Mouse (Mus musculus) neural tube, embryonic 14.5 days (tissue): Measurements from ENCODE around the gene Il1rl1. TPM values are rescaled to one million over a fixed set of nuclear protein-coding genes. Genes with fewer than 3 reads are reported as not detected.

Source experiments
- ATAC-seq: fragments of 200-750 bp; cut with Nextera tagmentation; 2 replicates; pipeline ENCODE4 v1.8.0; 2017; ENCODE audit warnings: low read depth, mild to moderate bottlenecking, moderate TSS enrichment, moderate library complexity
- H3K27ac ChIP-seq: fragments of 300-500 bp; sonication (generic); 2 replicates; pipeline ENCODE4 v1.5.1; 2014; ENCODE audit warnings: low read depth, mild to moderate bottlenecking, control low read depth, low read length, moderate library complexity, mixed read lengths
- H3K27me3 ChIP-seq: fragments of 300-500 bp; sonication (generic); 2 replicates; pipeline ENCODE4 v1.6.1; 2014; ENCODE audit warnings: low read length; ENCODE audit not compliant: control insufficient read depth, insufficient read depth
- H3K36me3 ChIP-seq: fragments of 300-500 bp; sonication (generic); 2 replicates; pipeline ENCODE4 v1.6.1; 2014; ENCODE audit warnings: low read length, mixed read lengths; ENCODE audit not compliant: control insufficient read depth, insufficient read depth
- H3K4me1 ChIP-seq: fragments of 300-500 bp; sonication (generic); 2 replicates; pipeline ENCODE4 v1.6.1; 2014; ENCODE audit warnings: low read length; ENCODE audit not compliant: control insufficient read depth, insufficient read depth
- H3K4me2 ChIP-seq: fragments of 300-500 bp; sonication (generic); 2 replicates; pipeline ENCODE4 v1.6.1; 2014; ENCODE audit warnings: mild to moderate bottlenecking, low read depth, low read length, control low read depth
- H3K4me3 ChIP-seq: fragments of 300-500 bp; sonication (generic); 2 replicates; pipeline ENCODE4 v1.5.1; 2014; ENCODE audit warnings: low read depth, low read length, control low read depth, mixed read lengths
- H3K9ac ChIP-seq: fragments of 300-500 bp; sonication (generic); replicated peaks from 2 replicates; pipeline ENCODE4 v1.6.1; 2014; ENCODE audit warnings: low read depth, mild to moderate bottlenecking, control low read depth, low read length, mixed read lengths
- H3K9me3 ChIP-seq: fragments of 300-500 bp; sonication (generic); 2 replicates; pipeline ENCODE4 v1.6.1; 2016; ENCODE audit warnings: low read length; ENCODE audit not compliant: control insufficient read depth
- WGBS: fragments of 180-500 bp; shearing (Covaris S2); extraction: QIAGEN DNeasy Blood & Tissue Kit; methylation state at CpG from one replicate; pipeline ENCODE4 v1.1.7; 2014; 5-methylcytosine and 5-hydroxymethylcytosine counted together
- polyA plus RNA-seq: library from polyadenylated mRNA; unstranded; fragments of >200 nt; fragmentation: Nextera tagmentation; extraction: Ambion mirVana; gene quantifications from 2 replicates; pipeline ENCODE4 v1.2.1, GENCODE M21; 2014

Il1rl1 gene
- polyA plus RNA-seq, 1 experiment from 2014 or later, result not detected

GRCm38 (mm10) chr1:40427901-40428300 is 1.5 kb upstream of the Il1rl1 start:
- Histone ChIP-seq H3K9me3 (no peaks in the 10 kb centered on the region), H3K9ac (no peak overlapping the region), H3K36me3 (no peaks in the 10 kb centered on the region), H3K4me2 (no peak overlapping the region), H3K27me3 (no peaks in the 10 kb centered on the region), H3K4me1 (no peaks in the 10 kb centered on the region), H3K4me3 (no peak overlapping the region), H3K27ac (no peak overlapping the region)
- ATAC-seq, result no peak
- 84% methylated on average over 1 of the region's 1 CpGs for WGBS

DNA sequence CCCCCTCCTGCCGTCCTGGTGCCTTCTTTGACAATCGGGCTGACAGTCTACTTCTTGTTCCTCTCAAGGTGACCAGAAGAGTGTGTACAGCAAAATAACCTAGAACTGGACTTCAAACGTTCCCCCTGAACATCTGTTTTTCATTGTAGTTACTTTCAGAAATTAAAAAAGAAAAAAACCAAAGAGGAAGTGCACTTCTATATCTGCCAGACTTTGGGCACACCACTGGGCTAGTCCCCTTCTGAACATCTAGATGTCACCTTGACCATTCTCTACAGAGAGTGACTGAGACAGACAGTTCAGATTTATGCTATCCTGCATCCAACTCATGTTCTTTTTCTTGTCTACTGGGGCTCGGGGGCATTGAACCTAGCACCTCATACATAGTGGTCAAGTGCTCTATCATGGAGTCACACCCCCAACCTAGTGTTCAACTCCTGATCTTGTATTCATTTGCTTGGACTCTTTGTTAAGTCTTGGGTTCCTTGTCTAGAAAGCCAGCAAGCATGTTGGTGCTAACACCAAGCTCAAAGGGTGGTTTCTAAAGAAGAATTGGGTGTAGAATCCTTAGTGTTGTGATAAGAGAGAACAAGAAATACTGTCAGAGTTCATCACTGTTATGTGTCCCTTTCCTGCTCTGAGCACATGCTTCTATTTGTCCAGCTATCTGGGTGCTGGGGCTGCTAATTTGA is 919 bp downstream of the Il1rl1 start:
- no peak for ATAC-seq
- Histone ChIP-seq H3K4me2 (no peak overlapping the region), H3K27me3 (no peaks in the 10 kb centered on the region), H3K9ac (no peak overlapping the region), H3K9me3 (no peaks in the 10 kb centered on the region), H3K36me3 (no peaks in the 10 kb centered on the region), H3K4me3 (no peak overlapping the region), H3K27ac (no peak overlapping the region), H3K4me1 (no peaks in the 10 kb centered on the region)
- WGBS, result 86% methylated on average over 4 of the region's 4 CpGs

DNA sequence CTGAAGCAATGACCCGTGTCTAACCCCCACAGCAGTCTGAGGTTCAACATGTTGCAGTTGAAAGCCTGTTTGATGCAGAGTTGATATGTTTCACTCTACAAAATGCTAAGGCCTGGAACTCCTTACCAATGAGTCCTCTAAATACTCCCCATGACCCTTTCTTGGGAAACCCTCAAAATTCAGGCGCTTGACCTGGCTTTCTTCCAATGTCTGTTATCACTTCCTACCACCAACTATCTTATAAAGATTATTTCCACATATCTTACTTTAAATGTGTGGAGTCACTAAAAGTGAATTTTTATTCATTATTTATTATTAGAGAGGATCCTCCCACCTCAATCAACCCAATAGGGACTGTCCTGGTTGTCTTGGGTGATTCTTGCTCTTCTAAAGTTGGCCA is 2.8 kb downstream of the Il1rl1 start:
- Histone ChIP-seq H3K27ac (no peak overlapping the region), H3K9ac (no peak overlapping the region), H3K4me1 (no peaks in the 10 kb centered on the region)

GRCm38 (mm10) chr1:40435936-40436335 is 6.6 kb downstream of the Il1rl1 start:
- Histone ChIP-seq H3K9ac (no peak overlapping the region), H3K36me3 (no peaks in the 10 kb centered on the region), H3K4me2 (no peak overlapping the region), H3K9me3 (no peaks in the 10 kb centered on the region), H3K4me3 (no peak overlapping the region), H3K27ac (no peak overlapping the region), H3K27me3 (no peaks in the 10 kb centered on the region), H3K4me1 (no peaks in the 10 kb centered on the region)
- 80% methylated on average over 3 of the region's 3 CpGs for WGBS
- no peak for ATAC-seq

More for the DNA sequence above, 2.8 kb downstream of the Il1rl1 start:
- H3K36me3 ChIP-seq, result no peaks in the 10 kb centered on the region
- ATAC-seq, result no peak
- no peaks in the 10 kb centered on the region for H3K9me3 ChIP-seq
- no peaks in the 10 kb centered on the region for H3K27me3 ChIP-seq
- no peak overlapping the region for H3K4me3 ChIP-seq
- H3K4me2 ChIP-seq, result no peak overlapping the region
- WGBS, result 89% methylated on average over 2 of the region's 2 CpGs

DNA sequence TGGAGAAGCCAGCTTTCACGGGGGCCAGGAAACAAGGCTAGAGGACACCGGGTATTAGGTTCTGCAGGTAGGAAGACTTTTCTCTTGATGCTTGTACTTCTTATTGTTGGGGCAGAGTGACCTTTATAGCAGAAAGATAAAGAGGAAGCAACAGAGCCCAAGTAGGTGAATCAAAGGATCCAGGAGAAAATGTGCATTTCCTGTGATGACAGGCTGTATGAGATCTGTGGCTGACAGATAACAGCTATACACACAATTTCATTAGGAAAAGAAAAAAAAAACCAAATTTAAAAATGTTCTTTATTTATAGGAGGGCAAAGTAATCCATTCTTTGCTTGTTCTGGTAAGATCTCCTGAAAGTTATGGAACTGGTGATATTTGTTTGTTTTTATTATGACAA is 8.0 kb downstream of the Il1rl1 start:
- Histone ChIP-seq H3K4me1 (no peaks in the 10 kb centered on the region), H3K9me3 (no peaks in the 10 kb centered on the region), H3K4me2 (no peak overlapping the region), H3K27me3 (no peaks in the 10 kb centered on the region), H3K36me3 (no peaks in the 10 kb centered on the region), H3K4me3 (no peak overlapping the region), H3K27ac (no peak overlapping the region), H3K9ac (no peak overlapping the region)
- ATAC-seq, result no peak
- WGBS, result 94% methylated on average over 2 of the region's 2 CpGs

DNA sequence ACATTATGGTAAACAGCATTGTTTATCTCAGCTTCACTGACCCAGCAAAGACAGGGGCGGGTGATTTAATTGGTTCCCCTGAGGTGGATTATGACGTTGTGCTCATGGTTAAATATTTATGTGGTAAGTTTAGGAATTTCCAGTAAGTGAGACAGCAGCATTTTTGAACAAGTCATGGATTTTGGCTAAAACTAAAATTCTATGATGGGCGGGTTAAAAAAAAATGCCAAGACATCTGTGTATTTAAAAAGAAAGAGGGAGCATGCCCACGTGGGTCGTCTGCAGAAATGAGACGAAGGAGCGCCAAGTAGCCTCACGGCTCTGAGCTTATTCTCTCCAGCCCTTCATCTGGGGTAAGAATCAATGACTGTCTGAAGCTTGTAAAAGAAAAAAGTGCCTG is 10.1 kb downstream of the Il1rl1 start:
- H3K9ac ChIP-seq, result no peak overlapping the region
- no peaks in the 10 kb centered on the region for H3K36me3 ChIP-seq
- no peak overlapping the region for H3K27ac ChIP-seq
- 70% methylated on average over 8 of the region's 8 CpGs for WGBS
- no peak overlapping the region for H3K4me3 ChIP-seq
- no peak overlapping the region for H3K4me2 ChIP-seq
- H3K4me1 ChIP-seq, result no peaks in the 10 kb centered on the region
- H3K27me3 ChIP-seq, result no peaks in the 10 kb centered on the region
- ATAC-seq, result no peak
- no peaks in the 10 kb centered on the region for H3K9me3 ChIP-seq

DNA sequence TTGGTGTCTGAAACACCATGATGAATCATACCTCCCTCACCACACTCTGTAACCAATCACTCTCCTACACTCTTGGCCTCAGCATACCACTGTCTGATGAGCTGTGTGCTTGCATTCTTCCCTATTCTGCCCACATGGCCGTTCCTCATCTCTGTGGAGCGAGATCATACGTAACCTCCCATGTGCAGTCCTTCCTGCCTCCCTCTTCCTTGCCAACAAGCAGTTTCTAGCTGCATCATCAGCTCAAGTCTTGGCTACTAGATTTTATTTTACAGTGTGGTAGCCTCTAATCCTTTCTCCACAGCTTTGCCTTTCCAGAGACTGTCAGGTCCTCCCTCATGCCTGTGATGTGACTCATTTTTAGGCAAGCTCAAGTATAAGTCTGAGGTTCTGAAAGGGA is 15.4 kb downstream of the Il1rl1 start:
- WGBS, result 91% methylated on average over 3 of the region's 3 CpGs
- no peak for ATAC-seq
- Histone ChIP-seq H3K36me3 (no peaks in the 10 kb centered on the region), H3K4me1 (no peaks in the 10 kb centered on the region), H3K9ac (no peak overlapping the region), H3K27ac (no peak overlapping the region), H3K27me3 (no peaks in the 10 kb centered on the region), H3K4me2 (no peak overlapping the region), H3K4me3 (no peak overlapping the region), H3K9me3 (no peaks in the 10 kb centered on the region; the same call in 1 of the 2 replicates)

GRCm38 (mm10) chr1:40465477-40466430 is 36.4 kb downstream of the Il1rl1 start, which contains the start of gene Il18r1:
TSS of gene Il18r1 (plus strand) at chr1:40465552.
- Histone ChIP-seq H3K27me3 (no peaks in the 10 kb centered on the region), H3K36me3 (no peaks in the 10 kb centered on the region), H3K9me3 (no peaks in the 10 kb centered on the region), H3K4me3 (no peak within 1 kb of the TSS), H3K4me1 (no peaks in the 10 kb centered on the region), H3K27ac (no peak within 1 kb of the TSS), H3K9ac (no peak within 1 kb of the TSS), H3K4me2 (no peak within 1 kb of the TSS)
- 48% methylated on average over 20 of the region's 20 CpGs for WGBS
- ATAC-seq, result no peak

DNA sequence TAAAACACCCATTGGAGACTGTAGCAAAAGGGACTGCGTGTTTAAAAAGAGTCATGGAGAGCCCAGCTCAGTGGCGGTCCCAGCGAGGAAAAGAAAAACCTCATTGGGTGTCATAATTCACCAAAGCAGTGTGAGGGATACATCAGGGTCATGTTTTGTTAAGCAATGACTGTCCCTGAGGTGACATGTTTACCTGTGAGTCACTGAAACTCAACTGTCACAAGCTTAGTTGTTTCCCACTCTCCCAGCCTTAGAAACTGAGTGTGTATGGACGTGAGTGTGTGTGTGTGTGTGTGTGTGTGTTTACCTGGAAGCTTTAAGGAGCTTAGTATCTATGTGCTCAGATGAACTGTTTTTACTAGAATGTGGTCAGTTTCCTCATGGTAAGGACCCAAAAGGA is 37.9 kb downstream of the Il1rl1 start:
- Histone ChIP-seq H3K36me3 (no peaks in the 10 kb centered on the region), H3K9me3 (no peaks in the 10 kb centered on the region), H3K9ac (no peak overlapping the region), H3K4me3 (no peak overlapping the region), H3K27ac (no peak overlapping the region), H3K4me1 (no peaks in the 10 kb centered on the region), H3K27me3 (no peaks in the 10 kb centered on the region), H3K4me2 (no peak overlapping the region)
- ATAC-seq, result no peak
- 92% methylated on average over 4 of the region's 4 CpGs for WGBS
